Mouse (Mus musculus): Measurements from ENCODE around the gene Ifitm2. TPM values are rescaled to one million over a fixed set of nuclear protein-coding genes. Genes with fewer than 3 reads are reported as not detected.
"Not testable (repeated sequence)": the region's sequence is repeated elsewhere in the genome, so short reads cannot be mapped to it uniquely, and the experiment has no call there.

The Ifitm2 gene
- polyA plus RNA-seq, 1 experiment from 2014 or later = 571 TPM

- Histone ChIP-seq H3K36me3 (ENCODE audit: control insufficient read depth, insufficient read depth) (no peaks in the 10 kb centered on the region), H3K9ac (ENCODE audit: low read length) (no peak overlapping the region), H3K9me3 (replicated peaks; ENCODE audit: control insufficient read depth, low read length) (no peaks in the 10 kb centered on the region), H3K27me3 (ENCODE audit: control insufficient read depth, insufficient read depth, low read length) (peaks cover 8% of the 10 kb centered on the region), H3K4me3 (ENCODE audit: low read length) (no peak overlapping the region), H3K4me2 (ENCODE audit: low read depth, low read length) (no peak overlapping the region), H3K27ac (ENCODE audit: low read length) (peak overlapping the region; percentile 60), H3K4me1 (ENCODE audit: control insufficient read depth, insufficient read depth, low read length) (peaks cover 8% of the 10 kb centered on the region; the same call in 1 of the 2 replicates)
- WGBS = 50% methylated on average over 8 of the region's 8 CpGs
- ATAC-seq (replicated peaks; ENCODE audit: extremely low read depth, insufficient read depth, low FRiP score) = 0 out of 2 replicates have a peak, but pooled peaks have one; percentile 12
These were observed 15.8 kb upstream of the Ifitm2 start for GRCm38 (mm10) chr7:140971479-140972171.

DNA sequence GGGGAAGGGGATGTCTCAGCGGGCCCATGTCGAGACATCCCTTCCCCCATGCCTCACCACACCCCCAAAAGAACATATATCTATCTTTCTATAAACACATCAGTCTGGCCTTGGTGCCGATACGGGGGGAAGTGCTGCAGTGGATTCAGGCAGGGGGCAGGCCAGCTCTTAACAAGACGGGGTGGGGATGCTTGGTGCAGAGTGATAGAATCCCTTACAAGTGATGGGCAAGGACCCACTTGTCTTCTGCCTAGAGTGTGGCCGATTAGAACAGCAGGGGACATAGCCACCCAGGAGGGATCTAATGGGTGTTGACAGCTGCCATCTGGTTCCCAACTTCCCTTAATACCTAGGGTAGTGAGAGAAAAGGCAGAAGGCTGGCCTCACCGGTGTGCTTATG lies 15.1 kb upstream of the Ifitm2 start:
- no peaks in the 10 kb centered on the region for H3K9me3 ChIP-seq (replicated peaks; ENCODE audit: control insufficient read depth, low read length)
- H3K4me3 ChIP-seq (ENCODE audit: low read length) = no peak overlapping the region
- H3K27me3 ChIP-seq (ENCODE audit: control insufficient read depth, insufficient read depth, low read length) = peaks cover 8% of the 10 kb centered on the region
- no peaks in the 10 kb centered on the region for H3K36me3 ChIP-seq (ENCODE audit: control insufficient read depth, insufficient read depth)
- peaks cover 8% of the 10 kb centered on the region; the same call in 1 of the 2 replicates for H3K4me1 ChIP-seq (ENCODE audit: control insufficient read depth, insufficient read depth, low read length)
- H3K27ac ChIP-seq (ENCODE audit: low read length) = peak overlapping the region; percentile 60; the same call in 1 of the 2 replicates
- no peak overlapping the region for H3K9ac ChIP-seq (ENCODE audit: low read length)
- ATAC-seq (replicated peaks; ENCODE audit: extremely low read depth, insufficient read depth, low FRiP score) = peak; percentile 13; the same call in 1 of the 2 replicates
- WGBS = 19% methylated on average over 7 of the region's 7 CpGs
- H3K4me2 ChIP-seq (ENCODE audit: low read depth, low read length) = no peak overlapping the region

DNA sequence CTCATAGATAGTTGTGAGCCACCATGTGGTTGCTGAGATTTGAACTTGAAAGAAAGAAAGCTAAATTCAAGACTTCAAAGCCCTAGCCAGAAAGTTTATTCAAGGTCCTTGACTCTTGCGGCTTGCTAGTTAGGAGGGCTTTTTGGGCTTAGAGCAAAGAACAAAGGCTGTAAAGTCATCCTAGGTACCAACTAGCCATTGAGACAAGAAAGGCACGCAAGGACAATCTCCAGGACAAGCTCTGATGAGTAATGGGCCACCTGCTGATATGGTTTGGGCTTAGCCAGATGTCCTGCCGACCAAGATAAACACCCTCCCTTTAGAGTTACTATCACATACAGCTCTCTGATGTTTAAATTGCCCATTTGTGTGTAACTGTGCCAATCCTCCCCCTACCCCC lies 12.9 kb upstream of the Ifitm2 start:
- not testable (repeated sequence) for H3K27ac ChIP-seq (ENCODE audit: low read length); H3K4me1 ChIP-seq (ENCODE audit: control insufficient read depth, insufficient read depth, low read length); H3K4me2 ChIP-seq (ENCODE audit: low read depth, low read length); H3K4me3 ChIP-seq (ENCODE audit: low read length); H3K27me3 ChIP-seq (ENCODE audit: control insufficient read depth, insufficient read depth, low read length); ATAC-seq (replicated peaks; ENCODE audit: extremely low read depth, insufficient read depth, low FRiP score); H3K9ac ChIP-seq (ENCODE audit: low read length); H3K36me3 ChIP-seq (ENCODE audit: control insufficient read depth, insufficient read depth); H3K9me3 ChIP-seq (replicated peaks; ENCODE audit: control insufficient read depth, low read length)
- 30% methylated on average over 3 of the region's 3 CpGs for WGBS

DNA sequence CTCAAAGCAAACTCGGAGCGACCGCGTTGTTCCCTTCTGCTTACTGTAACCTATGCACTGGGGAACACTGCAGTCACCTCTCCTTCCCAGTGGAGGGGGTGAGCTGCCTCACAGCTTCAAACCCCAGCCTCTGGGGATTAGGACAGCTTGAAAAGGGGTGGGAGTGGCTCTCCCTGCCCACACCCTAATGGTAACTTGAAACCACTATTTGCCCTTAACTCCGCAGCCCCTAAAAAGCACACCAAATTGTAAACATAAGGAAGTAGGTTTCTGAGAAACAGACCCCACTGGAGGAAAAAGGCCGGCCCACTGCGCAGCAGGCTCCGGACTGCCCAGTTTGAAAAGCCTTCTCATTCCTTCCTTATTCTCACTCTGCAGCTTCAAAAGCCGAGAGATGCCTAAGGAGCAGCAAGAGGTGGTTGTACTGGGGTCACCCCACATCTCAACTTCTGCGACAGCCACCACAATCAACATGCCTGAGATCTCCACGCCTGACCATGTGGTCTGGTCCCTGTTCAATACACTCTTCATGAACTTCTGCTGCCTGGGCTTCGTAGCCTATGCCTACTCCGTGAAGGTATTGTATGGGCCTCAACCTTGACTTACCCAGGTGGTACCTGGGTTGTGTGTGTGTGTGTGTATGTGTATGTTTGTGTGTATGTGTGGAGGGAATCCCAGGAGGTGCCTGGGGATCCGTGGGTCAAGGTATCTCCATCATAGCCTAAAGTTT lies 12.2 kb upstream of the Ifitm2 start:
- WGBS = 14% methylated on average over 14 of the region's 14 CpGs
- no peak overlapping the region for H3K9ac ChIP-seq (ENCODE audit: low read length)
- no peak overlapping the region for H3K4me2 ChIP-seq (ENCODE audit: low read depth, low read length)
- ATAC-seq (replicated peaks; ENCODE audit: extremely low read depth, insufficient read depth, low FRiP score) = no peak
- H3K27me3 ChIP-seq (ENCODE audit: control insufficient read depth, insufficient read depth, low read length) = peaks cover 6% of the 10 kb centered on the region
- no peak overlapping the region for H3K4me3 ChIP-seq (ENCODE audit: low read length)
- no peaks in the 10 kb centered on the region for H3K4me1 ChIP-seq (ENCODE audit: control insufficient read depth, insufficient read depth, low read length)
- H3K9me3 ChIP-seq (replicated peaks; ENCODE audit: control insufficient read depth, low read length) = no peaks in the 10 kb centered on the region
- no peak overlapping the region for H3K27ac ChIP-seq (ENCODE audit: low read length)
- H3K36me3 ChIP-seq (ENCODE audit: control insufficient read depth, insufficient read depth) = no peaks in the 10 kb centered on the region

- Histone ChIP-seq H3K27me3 (ENCODE audit: control insufficient read depth, insufficient read depth, low read length) (peaks cover 6% of the 10 kb centered on the region), H3K36me3 (ENCODE audit: control insufficient read depth, insufficient read depth) (no peaks in the 10 kb centered on the region), H3K4me1 (ENCODE audit: control insufficient read depth, insufficient read depth, low read length) (no peaks in the 10 kb centered on the region), H3K4me3 (ENCODE audit: low read length) (no peak within 1 kb of the TSS), H3K4me2 (ENCODE audit: low read depth, low read length) (no peak within 1 kb of the TSS), H3K9ac (ENCODE audit: low read length) (no peak within 1 kb of the TSS), H3K27ac (ENCODE audit: low read length) (no peak within 1 kb of the TSS), H3K9me3 (replicated peaks; ENCODE audit: control insufficient read depth, low read length) (no peaks in the 10 kb centered on the region)
- 79% methylated on average over 4 of the region's 4 CpGs for WGBS
- ATAC-seq (replicated peaks; ENCODE audit: extremely low read depth, insufficient read depth, low FRiP score) = no peak
These were observed 11.1 kb upstream of the Ifitm2 start, which contains the start of gene Ifitm1 for GRCm38 (mm10) chr7:140966921-140967320. TSS of gene Ifitm1 (plus strand) at chr7:140967221.

DNA sequence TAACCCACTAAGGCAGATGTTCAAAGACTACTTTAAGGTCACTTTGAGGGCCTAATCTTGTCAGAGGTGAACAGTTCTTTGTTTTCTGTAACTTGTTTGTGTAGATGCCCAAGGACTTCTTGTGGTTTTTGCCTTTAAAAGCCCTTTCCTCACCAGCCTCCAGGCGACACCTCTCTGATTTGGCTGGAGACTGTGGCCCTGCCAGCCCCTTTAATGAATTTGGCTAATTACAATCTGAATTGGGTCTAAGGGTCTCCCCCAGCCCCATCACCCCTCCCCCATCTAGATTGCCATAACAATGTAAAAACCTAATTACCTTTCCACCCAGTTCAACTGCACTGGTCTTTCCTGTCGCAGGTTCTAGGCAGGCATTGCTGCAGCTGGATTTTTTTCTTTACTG lies 6.9 kb upstream of the Ifitm2 start:
- no peaks in the 10 kb centered on the region for H3K9me3 ChIP-seq (replicated peaks; ENCODE audit: control insufficient read depth, low read length)
- no peak overlapping the region for H3K9ac ChIP-seq (ENCODE audit: low read length)
- H3K27ac ChIP-seq (ENCODE audit: low read length) = no peak overlapping the region
- no peak overlapping the region for H3K4me2 ChIP-seq (ENCODE audit: low read depth, low read length)
- H3K27me3 ChIP-seq (ENCODE audit: control insufficient read depth, insufficient read depth, low read length) = peaks cover 9% of the 10 kb centered on the region
- ATAC-seq (replicated peaks; ENCODE audit: extremely low read depth, insufficient read depth, low FRiP score) = no peak
- no peaks in the 10 kb centered on the region for H3K36me3 ChIP-seq (ENCODE audit: control insufficient read depth, insufficient read depth)
- no peak overlapping the region for H3K4me3 ChIP-seq (ENCODE audit: low read length)
- WGBS = 88% methylated on average over 2 of the region's 2 CpGs
- H3K4me1 ChIP-seq (ENCODE audit: control insufficient read depth, insufficient read depth, low read length) = peaks cover 2% of the 10 kb centered on the region; the same call in 1 of the 2 replicates

DNA sequence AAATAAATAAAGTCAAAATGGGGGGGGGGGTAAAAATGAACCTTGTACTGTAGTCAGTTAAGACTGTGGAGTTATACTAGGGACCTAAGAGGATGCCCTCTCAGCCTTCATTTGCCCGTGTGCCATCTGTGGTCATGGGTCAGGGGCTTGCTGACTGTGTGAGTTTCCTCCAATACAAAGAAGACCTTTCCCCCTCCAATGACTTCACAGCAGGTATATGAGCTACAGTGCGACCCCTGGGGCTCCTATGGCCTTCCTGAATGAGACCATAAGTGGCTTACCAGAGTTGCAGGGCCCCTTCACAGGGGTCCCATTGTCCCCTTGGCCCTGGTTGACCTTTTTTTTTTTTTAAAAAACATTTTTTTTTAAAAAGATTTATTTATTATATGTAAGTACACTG lies 5.6 kb upstream of the Ifitm2 start:
- H3K4me3 ChIP-seq (ENCODE audit: low read length) = no peak overlapping the region
- H3K4me2 ChIP-seq (ENCODE audit: low read depth, low read length) = no peak overlapping the region
- H3K27ac ChIP-seq (ENCODE audit: low read length) = no peak overlapping the region
- no peak for ATAC-seq (replicated peaks; ENCODE audit: extremely low read depth, insufficient read depth, low FRiP score)
- peaks cover 3% of the 10 kb centered on the region for H3K27me3 ChIP-seq (ENCODE audit: control insufficient read depth, insufficient read depth, low read length)
- H3K9me3 ChIP-seq (replicated peaks; ENCODE audit: control insufficient read depth, low read length) = no peaks in the 10 kb centered on the region
- H3K4me1 ChIP-seq (ENCODE audit: control insufficient read depth, insufficient read depth, low read length) = peaks cover 5% of the 10 kb centered on the region
- H3K9ac ChIP-seq (ENCODE audit: low read length) = no peak overlapping the region
- no peaks in the 10 kb centered on the region for H3K36me3 ChIP-seq (ENCODE audit: control insufficient read depth, insufficient read depth)
- 77% methylated on average over 2 of the region's 2 CpGs for WGBS

DNA sequence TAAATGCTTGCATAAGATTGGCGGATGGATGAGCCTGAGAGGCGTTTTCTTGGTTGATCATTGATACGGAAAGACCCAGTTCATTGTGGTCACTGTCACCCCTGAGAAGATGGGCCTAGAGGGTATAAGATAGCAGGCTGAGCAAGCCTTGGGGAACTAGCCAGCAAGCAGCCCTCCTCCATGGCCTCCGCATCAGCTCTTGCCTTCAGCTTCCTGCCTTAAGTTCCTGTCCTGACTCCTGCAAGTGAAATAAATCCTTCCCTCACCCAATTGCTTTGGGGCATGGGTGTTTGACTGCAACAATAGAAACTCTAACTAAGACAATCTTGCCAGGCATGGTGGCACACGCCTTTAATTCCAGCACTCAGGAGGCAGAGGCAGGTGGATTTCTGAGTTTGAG lies 4.2 kb upstream of the Ifitm2 start:
- peaks cover 10% of the 10 kb centered on the region for H3K4me1 ChIP-seq (ENCODE audit: control insufficient read depth, insufficient read depth, low read length)
- no peak overlapping the region for H3K9ac ChIP-seq (ENCODE audit: low read length)
- no peak overlapping the region for H3K27ac ChIP-seq (ENCODE audit: low read length)
- no peak overlapping the region for H3K4me3 ChIP-seq (ENCODE audit: low read length)
- ATAC-seq (replicated peaks; ENCODE audit: extremely low read depth, insufficient read depth, low FRiP score) = no peak
- peaks cover 3% of the 10 kb centered on the region for H3K27me3 ChIP-seq (ENCODE audit: control insufficient read depth, insufficient read depth, low read length)
- no peaks in the 10 kb centered on the region for H3K9me3 ChIP-seq (replicated peaks; ENCODE audit: control insufficient read depth, low read length)
- H3K4me2 ChIP-seq (ENCODE audit: low read depth, low read length) = no peak overlapping the region
- H3K36me3 ChIP-seq (ENCODE audit: control insufficient read depth, insufficient read depth) = no peaks in the 10 kb centered on the region
- 76% methylated on average over 5 of the region's 5 CpGs for WGBS

Measured in heart, embryonic 16.5 days (tissue).